Mouse (Mus musculus) frontal cortex, adult 2 months (tissue): Measurements from ENCODE around the gene Rad1. TPM values are rescaled to one million over a fixed set of nuclear protein-coding genes. Genes with fewer than 3 reads are reported as not detected.
"Not testable (repeated sequence)": the region's sequence is repeated elsewhere in the genome, so short reads cannot be mapped to it uniquely, and the experiment has no call there.

ENCODE experiments used
- DNase-seq, 2 experiments: peaks; one replicate each; pipeline ENCODE4 v3.0.0; 2022; ENCODE audit warnings: low spot score in 1 of 2; ENCODE audit errors: extremely low spot score in 1 of 2
- polyA plus RNA-seq: library from polyadenylated mRNA; depleted of rRNA; stranded (reverse); fragments of >200 nt; gene quantifications from 2 replicates; pipeline ENCODE4 v1.2.3, GENCODE M21; 2012; rRNA removed

The Rad1 gene
- 12.6 and 14.1 TPM in 2 replicates for polyA plus RNA-seq

DNA sequence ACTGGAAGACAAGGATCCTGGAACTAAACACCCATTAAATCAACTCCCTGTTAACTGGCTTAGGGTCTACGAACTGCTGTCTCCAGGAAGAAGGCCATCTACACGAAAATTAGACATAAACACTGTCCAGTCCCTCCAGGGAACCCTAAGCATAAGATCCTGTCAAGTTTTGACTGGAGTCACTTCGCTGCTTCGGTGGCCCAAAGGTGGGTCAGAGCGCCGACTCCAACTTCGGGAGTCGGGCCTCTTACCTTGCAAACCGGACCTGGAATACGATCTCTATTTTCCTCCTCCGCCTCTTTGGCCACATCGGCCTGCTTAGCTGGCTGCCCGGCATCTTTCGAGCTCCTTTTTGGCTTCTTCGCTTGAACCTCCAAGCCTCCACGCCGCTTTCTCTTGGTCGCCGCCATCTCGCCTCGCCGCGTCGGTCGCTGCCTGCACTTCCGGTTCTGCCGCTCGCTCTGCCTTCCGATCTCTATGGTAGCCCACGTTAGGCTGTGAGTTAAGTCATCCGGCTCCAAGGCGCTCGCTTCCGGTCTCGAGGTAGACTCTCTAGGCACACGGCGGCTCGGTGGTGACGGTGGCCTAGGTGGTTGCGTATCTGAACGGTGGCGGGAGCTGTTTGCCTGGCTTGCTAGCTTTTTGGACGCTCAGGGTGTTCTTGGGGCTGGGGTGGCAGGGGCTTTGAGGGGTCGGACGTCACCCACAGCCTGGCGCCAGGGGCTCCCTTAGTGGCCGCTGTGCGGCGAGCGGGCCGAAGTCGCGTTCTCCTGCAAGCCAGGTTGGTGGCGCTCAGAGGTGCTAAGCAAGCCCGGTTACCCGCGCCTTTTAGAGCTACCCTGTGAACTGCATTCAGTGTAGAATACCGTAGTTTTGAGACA, at the start of gene Rad1, which contains the start of gene Brix1:
TSS of gene Rad1 (plus strand) at position 535 of the 881 bp plus-strand sequence.
TSS of gene Brix1 (minus strand) at position 464 of the 881 bp plus-strand sequence.
- DNase-seq, result peak; percentile 94 to 97

DNA sequence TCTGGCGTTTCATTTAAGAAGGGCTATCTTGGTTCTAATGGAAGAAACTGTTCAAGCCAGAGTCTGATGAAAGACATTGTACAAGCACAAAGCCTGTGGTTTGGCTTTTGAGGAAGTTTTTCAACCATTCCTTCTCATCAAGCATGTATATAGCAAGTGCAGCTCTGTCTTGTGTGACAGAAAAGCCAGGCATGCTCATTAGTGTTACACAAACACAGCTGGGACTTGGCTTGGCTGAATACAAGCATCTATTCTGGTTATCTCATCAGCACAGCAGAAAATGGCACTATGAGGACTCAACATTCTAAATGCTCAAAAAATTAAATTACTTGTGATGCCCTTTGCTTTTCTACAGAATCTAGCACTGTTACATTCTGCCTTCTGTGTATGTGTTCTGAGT, 48.9 kb upstream of the Rad1 start:
- DNase-seq, result no peak

DNA sequence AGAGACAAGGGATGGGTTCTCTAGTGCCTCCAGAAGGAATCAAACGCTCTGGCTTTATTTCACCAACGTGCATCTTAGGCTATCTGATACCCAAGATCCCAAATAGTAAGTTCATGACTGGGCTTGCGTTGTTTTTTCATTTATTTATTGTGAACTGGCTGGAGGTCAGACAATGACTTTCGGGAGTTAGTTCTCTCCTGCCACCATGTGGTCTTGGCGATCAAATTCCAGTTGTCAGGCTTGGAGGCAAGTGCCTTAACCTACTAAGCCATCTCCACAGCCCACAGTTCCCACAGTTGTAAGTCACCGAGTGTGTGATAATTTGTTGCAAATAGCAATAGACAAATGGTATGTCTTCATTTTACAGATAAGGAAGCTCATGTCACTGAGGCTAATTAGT, 45.9 kb upstream of the Rad1 start:
- no peak for DNase-seq

DNA sequence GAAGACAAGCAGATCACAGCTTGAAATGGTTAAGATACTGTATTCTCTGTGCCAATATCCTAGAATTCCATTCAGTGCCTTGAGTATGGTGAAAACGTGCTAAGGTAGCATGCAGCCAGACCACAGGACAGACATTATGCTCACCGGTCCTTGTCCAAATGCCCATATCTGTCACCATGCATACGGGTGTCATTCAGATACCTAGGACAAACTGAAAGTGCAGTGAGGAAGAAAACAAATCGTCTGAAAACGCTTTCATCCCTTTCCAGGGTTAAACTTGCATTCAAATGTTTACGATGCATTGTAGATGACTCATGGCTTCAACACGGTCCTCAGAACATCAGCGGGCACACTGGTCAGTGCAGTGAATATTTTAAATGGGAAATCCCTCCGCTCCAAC, 44.3 kb upstream of the Rad1 start:
- no peak for DNase-seq

DNA sequence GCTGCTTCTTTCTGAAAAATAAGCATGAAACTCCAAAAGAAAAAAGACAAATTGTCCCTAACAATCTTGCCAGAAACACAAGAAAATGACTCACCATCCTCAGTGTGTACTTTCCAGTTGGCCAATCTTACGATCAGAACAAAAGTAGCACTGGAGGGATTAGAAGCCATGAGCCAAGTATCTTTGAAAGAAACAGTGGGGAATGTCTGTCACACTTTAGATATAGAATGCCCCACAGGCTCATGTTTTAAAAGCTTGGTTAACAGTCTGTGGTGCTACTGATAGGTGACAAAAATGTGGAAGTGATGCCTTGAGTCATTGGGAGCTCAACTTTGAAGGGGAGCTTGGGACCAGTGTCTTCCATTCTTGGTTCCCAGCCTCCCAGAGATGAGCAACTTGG, 43.5 kb upstream of the Rad1 start:
- no peak for DNase-seq

DNA sequence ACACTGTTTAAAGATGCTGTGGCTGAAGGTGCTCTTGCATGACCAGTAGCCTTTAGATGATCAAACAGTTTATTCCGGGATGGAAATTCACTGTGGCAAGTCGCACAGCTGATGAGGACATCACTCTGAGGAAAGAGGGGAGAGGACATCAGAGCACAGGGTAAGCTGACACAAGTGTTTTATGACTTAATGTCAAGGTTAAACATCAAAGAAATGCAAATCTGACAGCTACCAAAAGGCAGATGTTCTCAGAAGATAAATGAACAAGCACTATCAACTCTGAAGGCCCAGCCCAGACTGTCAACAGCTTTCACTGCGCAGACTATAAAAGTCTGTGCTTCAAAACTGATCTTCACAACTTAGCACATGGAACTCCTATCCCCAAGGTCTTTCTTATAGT, 38.7 kb upstream of the Rad1 start:
- no peak for DNase-seq

DNA sequence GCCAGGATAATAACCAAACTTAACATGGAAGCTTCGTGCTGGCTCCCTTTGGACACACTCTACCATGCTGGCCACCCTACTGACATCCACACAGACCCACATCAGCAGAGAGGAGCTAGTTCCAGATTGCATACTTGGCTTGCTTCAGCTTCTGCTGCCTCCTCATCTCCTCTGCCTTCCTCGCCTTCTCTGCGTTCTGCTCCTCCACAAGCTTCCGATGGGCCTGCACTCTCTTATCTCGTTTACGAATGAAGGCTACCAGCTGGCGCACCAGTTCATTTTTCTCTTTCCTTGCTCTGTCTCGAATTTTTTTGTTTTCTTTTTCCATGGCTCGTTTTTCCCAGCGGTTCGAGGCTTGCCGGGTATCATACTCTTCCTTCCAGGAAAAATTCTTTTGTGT, 24.8 kb upstream of the Rad1 start:
- DNase-seq, result peak in 1 of 2 experiments; percentile 48

DNA sequence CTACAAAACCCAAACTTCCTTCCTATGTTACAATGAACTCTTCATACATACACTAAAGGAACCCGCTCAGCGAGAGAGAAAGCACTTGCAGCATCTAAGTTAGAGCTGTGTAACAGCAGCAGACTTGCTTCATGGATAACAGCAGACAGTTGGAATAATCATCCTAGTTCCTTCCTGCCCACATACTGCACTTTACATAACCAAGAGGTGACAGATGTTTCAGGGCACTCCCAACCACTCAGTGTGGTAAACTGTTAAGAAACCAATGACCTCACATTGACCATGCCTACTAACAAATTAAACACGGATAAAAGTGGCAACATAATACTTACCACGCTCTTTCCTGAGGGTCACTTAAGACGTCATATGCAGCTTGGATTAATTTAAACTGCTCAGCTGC, 22.3 kb upstream of the Rad1 start:
- peak in 1 of 2 experiments; percentile 67 for DNase-seq

DNA sequence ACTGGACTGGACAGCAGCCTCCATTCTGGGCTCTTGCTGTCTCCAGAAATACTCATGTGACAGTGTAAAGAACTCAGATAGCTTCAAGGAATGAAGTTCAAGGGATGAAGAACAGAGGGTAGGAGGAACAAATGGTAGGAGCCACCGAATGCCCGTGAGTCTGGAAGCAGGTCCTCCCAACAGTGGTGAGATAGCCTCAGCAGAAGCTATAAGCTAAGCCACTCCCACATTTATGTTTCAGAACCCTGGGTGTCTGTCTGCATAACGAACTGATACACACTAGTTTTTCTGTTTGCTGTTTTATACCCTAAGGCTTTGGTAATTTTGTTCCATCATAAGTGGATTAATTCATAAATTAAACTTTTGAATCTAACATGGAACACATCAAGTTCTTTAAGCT, 21.1 kb upstream of the Rad1 start:
- DNase-seq, result no peak

DNA sequence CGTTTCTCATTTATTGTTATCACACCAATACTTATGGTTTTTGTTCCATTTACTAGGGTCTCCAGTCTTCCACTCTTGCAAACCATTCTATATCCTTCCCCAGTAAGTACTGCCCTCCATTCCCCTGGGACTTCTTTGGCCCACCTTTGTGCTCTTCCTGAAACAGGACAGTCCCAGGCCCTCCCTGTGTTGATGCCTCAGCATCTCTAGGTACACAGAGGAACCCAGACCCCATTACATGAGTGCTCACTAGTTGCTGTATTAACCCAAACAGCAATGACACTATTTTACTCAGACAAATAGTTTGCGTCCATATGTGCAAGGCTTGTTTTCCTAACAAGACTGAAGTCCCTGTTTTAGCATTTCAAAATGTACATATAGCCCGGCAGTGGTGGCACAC, 17.1 kb upstream of the Rad1 start:
- no peak for DNase-seq

DNA sequence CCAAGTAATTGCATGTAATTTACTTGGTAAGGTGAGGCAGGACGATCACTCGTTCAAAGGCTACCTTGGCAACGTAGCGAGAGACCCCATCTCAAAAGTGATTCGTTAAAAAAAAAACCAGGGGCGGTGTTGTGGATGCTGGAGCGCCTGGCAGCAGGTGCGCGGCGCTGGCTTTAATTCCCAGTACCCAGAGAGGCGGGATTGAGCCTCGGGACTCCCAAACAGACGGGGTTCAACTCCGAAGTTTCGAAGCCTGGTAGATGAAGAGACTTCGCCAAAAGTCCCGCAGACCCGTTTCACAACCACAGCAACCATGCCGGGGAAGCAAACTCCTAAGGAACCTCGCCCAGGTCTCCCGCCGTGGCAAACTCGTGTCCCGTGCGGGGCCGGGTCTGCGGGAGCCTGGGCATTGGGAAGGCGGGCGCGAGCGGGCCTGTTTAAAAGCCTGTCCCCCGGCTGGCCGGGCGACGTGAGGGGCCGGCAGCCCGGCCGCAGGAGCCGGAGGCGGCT, 16.1 kb upstream of the Rad1 start:
- peak in 1 of 2 experiments; percentile 39 for DNase-seq

DNA sequence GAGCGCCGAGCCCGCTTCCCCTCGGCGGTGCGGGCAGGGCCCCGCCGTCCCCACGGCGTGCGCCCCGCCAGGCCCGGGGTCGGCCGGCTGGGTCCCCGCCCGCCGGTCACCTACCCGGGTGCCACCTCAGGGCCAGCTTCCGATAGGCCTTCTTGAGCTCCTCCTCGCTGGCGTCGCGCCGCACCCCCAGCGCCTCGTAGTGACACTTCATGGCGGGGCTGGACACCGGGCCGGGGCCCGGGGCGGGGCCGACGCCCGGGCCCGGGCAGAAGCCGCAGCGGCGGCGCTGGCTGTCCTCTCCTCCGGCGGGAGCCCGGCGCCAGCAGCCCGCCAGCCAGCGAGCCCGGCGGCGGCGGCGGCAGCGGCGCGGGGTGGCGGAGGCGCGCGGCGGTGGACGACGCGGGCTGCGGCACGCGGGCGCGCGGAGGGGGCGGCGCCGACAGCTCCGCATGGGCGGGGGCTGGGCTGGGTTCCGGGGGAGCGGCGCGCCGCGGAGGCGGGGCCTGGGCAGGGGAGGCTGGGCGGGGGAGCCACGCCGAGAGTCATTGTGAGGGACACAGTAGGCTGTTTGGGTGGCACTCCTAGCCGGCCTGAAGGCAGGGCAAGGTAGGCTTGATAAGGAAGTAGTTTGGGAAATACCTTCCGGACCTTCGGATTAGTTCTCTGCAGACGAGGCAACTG, 15.5 kb upstream of the Rad1 start, which contains the start of gene Dnajc21:
TSS of gene Dnajc21 (minus strand) at position 366 of the 681 bp plus-strand sequence.
- DNase-seq, result peak; percentile 44 to 73

DNA sequence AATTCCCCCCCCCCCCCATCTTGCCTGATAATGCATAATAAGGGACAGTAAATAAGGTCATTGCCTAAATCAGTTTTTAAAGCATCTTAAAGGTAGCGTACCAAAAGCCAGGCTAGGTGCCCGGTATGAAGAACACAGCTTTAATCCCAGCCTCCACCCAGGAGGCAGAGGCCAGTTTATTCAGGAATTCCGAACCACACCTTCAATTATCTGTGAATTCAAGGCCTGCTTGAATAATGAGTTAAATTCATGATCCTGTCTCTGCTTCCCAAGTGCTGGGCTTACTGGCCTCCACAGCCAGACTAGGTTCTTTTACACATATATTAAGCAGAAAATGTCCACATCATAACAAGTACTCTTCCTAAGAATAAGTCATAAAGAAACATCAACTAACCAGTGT, 14.9 kb upstream of the Rad1 start:
- no peak for DNase-seq

DNA sequence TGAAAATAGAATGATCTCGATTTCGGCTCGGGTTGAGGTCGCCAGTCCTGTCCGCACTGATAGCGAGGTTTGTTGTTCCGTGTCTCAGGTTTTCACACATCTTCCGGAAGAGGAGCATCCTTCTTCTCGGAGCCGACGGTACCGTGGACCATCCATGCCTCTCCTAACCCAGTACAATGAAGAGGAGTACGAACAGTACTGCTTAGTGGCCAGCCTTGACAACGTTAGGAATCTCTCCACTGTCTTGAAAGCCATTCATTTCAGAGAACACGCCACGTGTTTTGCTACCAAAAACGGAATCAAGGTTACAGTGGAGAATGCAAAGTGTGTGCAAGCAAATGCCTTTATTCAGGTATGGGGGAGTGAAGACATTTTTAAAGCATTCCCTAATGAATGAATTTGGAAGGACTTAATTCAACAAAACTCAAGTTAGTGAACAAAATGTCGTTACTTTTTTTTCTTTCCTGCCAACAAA, 584 bp downstream of the Rad1 start:
- DNase-seq, result no peak

DNA sequence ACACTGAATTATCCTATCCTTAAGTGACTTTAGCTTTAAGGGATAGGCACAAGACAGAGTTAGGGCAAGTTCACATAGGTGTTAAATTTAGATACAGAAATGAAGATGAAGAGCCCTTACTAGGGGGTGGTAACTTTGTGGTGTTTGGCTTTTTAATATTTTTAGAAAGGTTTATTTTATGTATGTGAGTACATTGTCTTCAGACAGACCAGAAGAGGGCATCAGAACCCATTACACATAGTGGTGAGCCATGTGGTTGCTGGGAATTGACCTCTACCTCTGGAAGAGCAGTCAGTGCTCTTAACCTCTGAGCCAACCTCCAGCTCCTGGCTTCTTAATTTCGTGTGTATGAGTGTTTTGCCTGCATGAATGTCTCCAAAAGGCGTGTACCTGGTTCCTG, 1.4 kb downstream of the Rad1 start:
- no peak for DNase-seq

DNA sequence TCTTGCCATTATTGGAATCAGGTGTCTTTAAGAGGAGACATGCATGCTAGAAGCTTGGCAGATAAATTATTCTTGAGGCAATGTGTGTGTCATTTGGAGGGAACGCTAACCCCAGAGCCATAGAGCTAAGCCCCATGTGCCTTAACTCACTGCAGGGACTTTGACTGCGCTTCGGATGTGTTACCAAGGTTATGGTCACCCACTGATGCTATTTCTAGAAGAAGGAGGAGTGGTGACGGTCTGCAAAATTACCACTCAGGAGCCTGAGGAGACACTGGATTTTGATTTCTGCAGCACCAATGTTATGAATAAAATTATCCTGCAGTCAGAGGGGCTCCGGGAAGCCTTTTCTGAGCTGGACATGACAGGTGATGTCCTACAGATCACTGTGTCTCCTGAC, 4.3 kb downstream of the Rad1 start:
- peak; percentile 19 to 22 for DNase-seq

DNA sequence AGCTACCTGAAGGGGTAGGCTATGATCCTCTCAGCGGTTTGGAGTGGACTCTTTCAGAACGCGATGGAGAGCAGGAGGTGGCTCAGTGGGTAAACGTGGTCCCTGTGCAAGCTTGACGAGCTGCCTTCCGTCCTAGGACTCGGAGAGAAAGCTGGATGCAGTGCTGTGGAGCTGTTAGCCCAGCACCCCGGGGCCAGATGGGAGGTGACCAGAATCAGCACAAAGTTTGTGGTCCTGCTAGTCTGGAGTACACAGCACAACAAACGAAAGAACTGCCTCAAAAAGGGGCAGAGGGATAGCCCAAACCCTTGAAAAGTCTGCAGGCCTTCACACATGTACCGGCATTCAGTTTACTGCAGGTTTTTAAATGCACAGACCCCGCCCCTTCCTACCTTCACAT, 10.1 kb downstream of the Rad1 start:
- no peak for DNase-seq

DNA sequence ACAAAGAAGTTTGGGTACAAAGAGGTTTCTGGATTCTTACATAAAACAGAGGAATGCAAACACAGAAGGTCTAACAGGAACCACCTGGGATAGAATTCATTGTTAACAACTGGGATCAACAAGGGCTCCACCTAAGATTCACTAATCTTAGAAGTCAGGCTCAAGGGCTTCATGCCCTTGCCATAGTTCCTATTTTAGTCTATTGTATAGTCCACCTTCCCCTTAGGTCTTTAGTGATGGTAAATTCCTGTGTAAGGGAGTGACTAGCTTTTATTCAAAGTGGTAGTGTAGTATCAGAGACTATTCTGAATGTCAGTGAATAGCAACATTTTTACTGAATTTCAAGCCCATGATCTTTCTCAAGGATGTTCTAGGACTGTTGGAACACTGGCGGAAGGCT, 10.9 kb downstream of the Rad1 start:
- DNase-seq, result not testable (repeated sequence)

DNA sequence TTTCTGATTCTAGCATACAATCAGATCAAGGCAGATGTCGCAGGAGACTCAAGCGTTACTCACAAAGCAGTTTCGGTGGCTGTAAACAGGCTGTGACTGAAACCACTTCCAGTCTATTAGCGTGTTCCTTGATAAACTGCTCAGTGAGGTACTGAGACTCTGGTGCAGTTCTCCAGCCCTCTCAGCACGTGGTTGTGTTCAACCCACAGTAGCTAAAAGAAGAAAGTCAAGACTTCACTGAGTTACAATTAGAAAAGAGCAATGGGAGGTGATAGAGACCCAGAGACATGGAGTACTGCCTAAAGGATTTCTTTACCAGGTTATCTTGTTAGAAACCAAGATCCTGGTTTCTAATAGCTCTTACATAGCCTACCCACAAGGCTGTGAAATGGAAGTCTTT, 13.8 kb downstream of the Rad1 start:
- DNase-seq, result no peak

DNA sequence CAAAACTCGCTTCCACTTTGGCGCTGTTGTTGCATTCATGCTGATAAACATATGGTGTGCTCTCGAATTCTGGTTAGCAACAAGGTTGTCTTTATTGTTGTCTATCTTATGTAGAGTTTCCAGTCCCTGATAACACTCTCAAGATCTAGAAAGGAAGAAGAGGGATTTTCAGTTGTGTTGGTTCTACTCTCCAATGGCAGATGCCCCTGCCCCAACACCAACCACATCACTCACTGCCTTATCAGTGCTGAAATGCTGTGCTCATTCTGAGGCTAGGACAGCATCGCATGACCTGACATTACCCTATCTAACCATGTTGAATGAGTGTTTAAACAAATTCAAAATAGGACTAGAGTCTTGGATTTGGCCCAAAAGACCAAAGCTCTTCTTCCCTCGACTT, 14.2 kb downstream of the Rad1 start:
- DNase-seq, result no peak
